Mouse (Mus musculus) forebrain, embryonic 15.5 days (tissue): ENCODE data around the gene Sox6. TPM values are rescaled to one million over a fixed set of nuclear protein-coding genes. Genes with fewer than 3 reads are reported as not detected.

ENCODE experiments used
- ATAC-seq: fragments of 200-750 bp; cut with Nextera tagmentation; replicated peaks from 2 replicates; pipeline ENCODE4 v1.8.0; 2017; ENCODE audit warnings: mild to moderate bottlenecking, moderate TSS enrichment, moderate library complexity
- H3K27ac ChIP-seq: fragments of 300-500 bp; sonication (generic); replicated peaks from 2 replicates; pipeline ENCODE4 v1.5.1; 2015; ENCODE audit warnings: mild to moderate bottlenecking, inconsistent platforms
- H3K27me3 ChIP-seq: fragments of 300-500 bp; sonication (generic); 2 replicates; pipeline ENCODE4 v1.6.1; 2015; ENCODE audit warnings: inconsistent platforms
- H3K36me3 ChIP-seq: fragments of 300-500 bp; sonication (generic); 2 replicates; pipeline ENCODE4 v1.6.1; 2015; ENCODE audit warnings: mild to moderate bottlenecking, inconsistent platforms
- H3K4me1 ChIP-seq: fragments of 300-500 bp; sonication (generic); 2 replicates; pipeline ENCODE4 v1.6.1; 2015; ENCODE audit warnings: inconsistent platforms
- H3K4me2 ChIP-seq: fragments of 300-500 bp; sonication (generic); replicated peaks from 2 replicates; pipeline ENCODE4 v1.6.1; 2015; ENCODE audit warnings: mild to moderate bottlenecking, inconsistent platforms
- H3K4me3 ChIP-seq: fragments of 300-500 bp; sonication (generic); 2 replicates; pipeline ENCODE4 v1.5.1; 2015; ENCODE audit warnings: mild to moderate bottlenecking, inconsistent platforms
- H3K9ac ChIP-seq: fragments of 300-500 bp; sonication (generic); replicated peaks from 2 replicates; pipeline ENCODE4 v1.6.1; 2015; ENCODE audit warnings: mild to moderate bottlenecking, inconsistent platforms
- H3K9me3 ChIP-seq: fragments of 300-500 bp; sonication (generic); 2 replicates; pipeline ENCODE4 v1.6.1; 2016; ENCODE audit warnings: inconsistent platforms
- WGBS: fragments of 180-500 bp; shearing (Covaris S2); methylation state at CpG from one replicate; pipeline ENCODE4 v1.1.7; 2015; ENCODE audit warnings: mixed read lengths; 5-methylcytosine and 5-hydroxymethylcytosine counted together
- polyA plus RNA-seq: library from polyadenylated mRNA; unstranded; fragments of >200 nt; fragmentation: Nextera tagmentation; extraction: Ambion mirVana; gene quantifications from 2 replicates; pipeline ENCODE4 v1.2.1, GENCODE M21; 2015

Gene Sox6
- polyA plus RNA-seq, 1 experiment from 2014 or later, result 111 TPM

DNA sequence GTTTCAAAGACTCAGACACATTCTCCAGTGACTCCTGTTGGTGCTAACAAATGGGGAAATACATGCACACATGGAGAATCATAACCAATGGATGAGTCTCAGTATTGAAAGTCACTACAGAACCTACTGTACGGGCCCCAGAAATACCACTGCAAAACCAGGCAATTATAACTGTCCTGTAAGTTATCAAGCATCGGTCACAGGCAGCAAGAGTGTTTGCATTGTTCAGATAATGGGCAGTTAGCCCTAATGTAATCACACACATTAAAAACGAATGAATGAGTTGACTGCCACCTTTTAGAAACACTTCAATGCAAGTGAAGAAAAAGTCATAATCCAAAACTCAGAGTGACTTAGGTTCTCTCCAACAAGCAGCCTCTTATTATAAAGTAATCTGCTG is 235.3 kb downstream of the Sox6 start:
- Histone ChIP-seq H3K36me3 (no peaks in the 10 kb centered on the region), H3K27me3 (no peaks in the 10 kb centered on the region), H3K4me3 (no peak overlapping the region), H3K4me1 (peaks cover 17% of the 10 kb centered on the region), H3K27ac (no peak overlapping the region), H3K9ac (no peak overlapping the region), H3K4me2 (no peak overlapping the region), H3K9me3 (no peaks in the 10 kb centered on the region)
- no peak for ATAC-seq
- 16% methylated on average over 3 of the region's 3 CpGs for WGBS

DNA sequence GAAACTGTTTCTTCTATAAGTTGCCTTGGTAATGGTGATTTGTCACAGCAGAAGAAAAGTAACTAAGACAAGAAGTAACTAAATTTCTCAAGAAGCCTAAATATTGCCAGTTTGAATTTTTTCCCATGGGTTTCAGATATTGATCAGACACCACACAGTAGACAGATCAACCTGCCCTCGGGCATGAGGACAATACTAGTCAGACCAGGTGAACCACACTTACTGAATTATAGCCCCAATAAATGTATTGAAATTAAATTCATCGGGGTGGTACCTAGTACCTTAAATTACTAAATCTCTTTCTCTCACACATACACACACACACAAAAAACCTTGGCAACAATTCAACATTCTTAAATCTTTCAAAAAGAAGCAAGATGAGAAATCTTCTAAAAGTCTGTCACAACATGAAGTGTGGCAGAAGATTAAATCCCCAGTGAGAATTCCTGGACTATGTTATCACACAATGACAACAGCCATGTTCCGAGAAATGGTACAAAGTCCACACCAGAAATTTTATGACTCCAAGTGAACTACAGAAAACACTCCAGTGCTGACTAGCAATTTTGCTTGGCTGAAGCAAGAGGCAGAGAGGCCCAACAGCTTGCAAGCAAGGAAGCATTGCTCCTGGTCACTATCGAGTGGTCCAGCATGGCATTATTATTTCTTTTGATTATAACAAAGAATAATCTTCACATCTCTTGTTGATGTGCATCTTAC is 244.3 kb downstream of the Sox6 start:
- no peaks in the 10 kb centered on the region for H3K9me3 ChIP-seq
- no peaks in the 10 kb centered on the region for H3K36me3 ChIP-seq
- no peaks in the 10 kb centered on the region for H3K27me3 ChIP-seq
- H3K4me3 ChIP-seq, result no peak overlapping the region
- no peak for ATAC-seq
- WGBS, result 88% methylated on average over 4 of the region's 4 CpGs
- no peak overlapping the region for H3K27ac ChIP-seq
- no peak overlapping the region for H3K9ac ChIP-seq
- peaks cover 9% of the 10 kb centered on the region for H3K4me1 ChIP-seq
- no peak overlapping the region for H3K4me2 ChIP-seq

DNA sequence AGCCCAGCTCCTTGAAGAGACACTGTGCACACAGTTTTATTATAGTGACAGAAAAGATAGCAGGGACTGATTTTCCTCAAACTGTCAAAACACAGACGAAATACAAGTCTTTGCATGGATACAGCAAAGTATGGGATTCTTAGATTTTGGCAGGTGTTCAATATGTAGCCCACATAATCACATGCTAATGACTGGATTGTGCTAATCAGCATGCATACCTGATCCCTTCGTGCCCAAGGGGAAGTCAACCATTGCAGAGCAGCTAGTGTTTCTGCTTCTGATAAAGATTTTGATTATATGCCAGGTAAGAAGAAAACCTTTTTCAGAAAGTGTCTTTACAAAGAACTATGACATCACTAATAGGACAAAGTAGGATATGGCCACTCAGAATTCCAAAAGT is 245.8 kb downstream of the Sox6 start:
- Histone ChIP-seq H3K4me2 (no peak overlapping the region), H3K36me3 (no peaks in the 10 kb centered on the region), H3K27ac (no peak overlapping the region), H3K27me3 (no peaks in the 10 kb centered on the region), H3K4me1 (peaks cover 9% of the 10 kb centered on the region), H3K4me3 (no peak overlapping the region), H3K9ac (no peak overlapping the region), H3K9me3 (no peaks in the 10 kb centered on the region)
- 26% methylated on average over 2 of the region's 2 CpGs for WGBS
- ATAC-seq, result no peak

DNA sequence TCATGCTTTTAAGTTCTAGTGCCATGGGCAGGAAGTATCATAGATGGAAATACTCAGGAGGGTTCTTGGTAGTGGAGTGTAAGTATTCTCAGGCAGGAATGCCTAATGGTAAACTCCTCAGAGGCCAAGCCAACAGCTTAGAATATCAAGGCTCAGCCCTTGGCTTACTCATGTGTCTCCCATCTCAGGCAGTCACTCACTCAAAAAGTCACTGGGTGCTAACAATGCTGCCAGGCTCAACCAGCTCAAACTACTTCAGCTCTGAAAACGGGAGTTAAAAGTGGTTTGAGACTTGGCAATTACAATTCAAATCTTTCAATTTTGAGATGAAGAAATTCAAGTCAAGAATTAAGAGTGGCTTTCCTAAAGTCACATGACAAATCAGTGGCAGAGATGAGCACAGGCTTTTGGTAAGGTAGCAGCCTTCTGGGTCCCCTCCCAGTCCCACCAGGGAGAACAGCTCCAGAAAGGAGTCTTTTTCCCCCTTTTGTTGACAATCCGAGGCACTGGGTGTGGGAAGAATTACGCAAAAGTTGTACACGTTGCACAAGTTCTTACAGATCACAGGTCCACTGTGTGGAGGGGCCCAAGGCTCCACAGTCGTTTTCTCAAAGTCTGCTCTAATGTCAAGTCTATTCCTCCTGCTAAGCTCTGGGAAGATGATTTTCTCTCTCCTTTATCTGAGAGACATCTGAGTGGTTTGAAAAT is 249.3 kb downstream of the Sox6 start:
- no peaks in the 10 kb centered on the region for H3K27me3 ChIP-seq
- no peaks in the 10 kb centered on the region for H3K36me3 ChIP-seq
- 78% methylated on average over 5 of the region's 5 CpGs for WGBS
- peaks cover 9% of the 10 kb centered on the region for H3K4me1 ChIP-seq
- ATAC-seq, result no peak
- no peak overlapping the region for H3K9ac ChIP-seq
- no peak overlapping the region for H3K4me3 ChIP-seq
- no peak overlapping the region for H3K27ac ChIP-seq
- H3K9me3 ChIP-seq, result no peaks in the 10 kb centered on the region
- H3K4me2 ChIP-seq, result no peak overlapping the region

DNA sequence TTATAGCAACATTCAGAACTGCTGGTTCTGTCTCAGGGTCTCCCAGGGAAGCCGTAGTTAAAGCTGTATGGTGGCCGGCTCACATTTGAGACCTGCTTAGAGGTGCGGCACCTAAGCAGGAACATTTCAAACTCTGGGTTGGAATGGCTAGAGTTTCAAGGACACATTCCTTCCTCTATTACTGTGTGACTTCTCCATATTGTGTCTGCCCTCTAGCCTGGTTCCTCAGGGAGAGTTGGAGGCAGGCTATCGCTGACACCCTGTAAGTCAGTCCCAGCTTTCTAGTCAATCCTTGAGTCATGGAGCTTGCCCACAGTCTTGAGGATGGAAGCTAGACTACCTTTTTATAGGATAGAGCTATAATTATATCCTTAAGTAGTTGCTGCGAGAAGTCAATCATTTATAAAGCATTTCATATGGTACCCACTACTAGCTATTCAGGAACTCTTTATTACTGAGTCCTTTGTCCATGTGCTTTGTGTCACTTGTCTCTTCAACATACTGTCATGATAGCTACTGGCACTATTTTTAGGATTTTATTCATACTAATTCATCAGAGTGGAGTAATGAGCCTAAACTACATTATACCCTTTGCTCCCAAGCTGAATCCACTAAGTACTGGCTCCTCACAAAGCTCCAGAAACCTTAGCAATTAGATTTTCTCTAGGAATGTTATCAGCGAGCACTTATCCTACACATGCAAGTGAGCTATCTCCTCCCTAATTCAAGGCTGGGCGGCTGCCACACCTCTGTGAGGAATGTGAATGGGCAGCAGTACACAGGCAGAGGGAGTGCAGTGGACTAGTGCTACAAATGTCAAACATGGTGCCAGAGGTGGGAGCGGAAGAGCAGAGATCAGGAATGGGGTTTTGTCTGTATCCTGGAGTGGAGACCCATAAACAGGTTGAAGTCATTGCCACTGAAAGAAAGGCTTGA is 254.3 kb downstream of the Sox6 start:
- H3K9ac ChIP-seq, result no peak overlapping the region
- no peaks in the 10 kb centered on the region for H3K27me3 ChIP-seq
- H3K36me3 ChIP-seq, result no peaks in the 10 kb centered on the region
- H3K9me3 ChIP-seq, result no peaks in the 10 kb centered on the region
- no peak overlapping the region for H3K4me3 ChIP-seq
- no peak overlapping the region for H3K27ac ChIP-seq
- no peak overlapping the region for H3K4me2 ChIP-seq
- 90% methylated on average over 8 of the region's 8 CpGs for WGBS
- no peaks in the 10 kb centered on the region for H3K4me1 ChIP-seq
- ATAC-seq, result no peak

DNA sequence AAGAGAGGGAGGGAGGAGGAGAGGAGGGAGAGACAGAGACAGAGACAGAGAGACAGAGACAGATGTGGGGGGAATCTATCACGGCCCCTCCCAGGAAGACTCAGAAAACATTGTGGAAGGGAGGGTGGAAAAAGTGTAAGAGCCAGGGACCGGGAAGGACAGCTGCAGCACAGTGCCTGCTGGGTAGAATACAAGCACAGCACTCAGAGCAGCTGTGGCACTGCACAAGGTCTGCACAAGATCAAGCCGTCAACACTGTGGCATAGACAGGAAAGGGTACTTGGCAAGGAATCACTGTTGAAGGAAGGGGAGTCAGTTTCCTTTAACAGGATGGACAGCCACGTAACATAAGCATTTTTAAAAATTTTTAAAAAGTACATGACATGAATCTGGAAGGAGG is 258.4 kb downstream of the Sox6 start:
- no peak overlapping the region for H3K4me2 ChIP-seq
- H3K4me3 ChIP-seq, result no peak overlapping the region
- H3K9me3 ChIP-seq, result no peaks in the 10 kb centered on the region
- no peak for ATAC-seq
- H3K27me3 ChIP-seq, result no peaks in the 10 kb centered on the region
- H3K36me3 ChIP-seq, result no peaks in the 10 kb centered on the region
- H3K27ac ChIP-seq, result no peak overlapping the region
- WGBS, result 91% methylated on average over 4 of the region's 4 CpGs
- H3K4me1 ChIP-seq, result peaks cover 9% of the 10 kb centered on the region
- H3K9ac ChIP-seq, result no peak overlapping the region

DNA sequence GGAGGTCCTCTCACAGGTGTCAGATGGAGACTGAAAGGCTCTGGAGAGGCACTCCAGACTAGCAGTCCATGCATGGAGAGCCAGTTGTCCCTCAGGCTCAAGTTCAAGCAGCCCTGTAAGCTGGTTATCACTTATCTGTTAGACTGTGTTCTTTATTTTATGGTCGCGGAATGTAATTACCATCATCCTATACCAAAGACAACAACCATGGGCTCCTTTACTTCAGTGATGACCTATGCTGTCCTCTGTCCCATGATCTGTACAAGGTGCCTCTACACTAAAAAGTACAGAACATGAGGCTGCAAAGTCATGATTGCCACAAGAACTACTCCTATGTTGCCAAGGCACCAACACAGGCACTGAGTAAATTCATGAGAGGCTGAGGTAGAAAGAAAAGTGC is 259.1 kb downstream of the Sox6 start:
- Histone ChIP-seq H3K27me3 (no peaks in the 10 kb centered on the region), H3K9ac (no peak overlapping the region), H3K9me3 (no peaks in the 10 kb centered on the region), H3K4me2 (no peak overlapping the region), H3K4me3 (no peak overlapping the region), H3K36me3 (no peaks in the 10 kb centered on the region), H3K4me1 (peaks cover 9% of the 10 kb centered on the region), H3K27ac (no peak overlapping the region)
- no peak for ATAC-seq
- WGBS, result 99% methylated on average over 2 of the region's 2 CpGs

DNA sequence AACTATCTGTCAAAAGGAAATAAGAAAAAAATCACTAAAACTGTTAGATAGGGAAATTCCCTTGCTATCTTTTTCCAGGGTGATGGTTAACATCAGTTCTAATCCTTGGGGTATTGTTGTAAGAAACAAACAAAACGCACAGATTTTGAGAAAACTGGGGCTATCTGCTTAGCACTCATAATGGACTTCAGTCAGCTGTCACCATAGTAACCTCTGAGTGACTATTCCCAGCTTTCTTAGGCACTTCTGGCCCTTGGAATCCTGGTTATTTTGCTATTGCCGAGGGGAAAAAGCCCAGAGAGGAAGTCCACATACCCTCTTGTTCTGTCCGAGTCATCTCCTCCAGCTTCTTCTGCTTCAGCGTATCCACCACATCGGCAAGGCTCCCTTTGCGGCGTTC is 261.9 kb downstream of the Sox6 start:
- ATAC-seq, result no peak
- no peak overlapping the region for H3K4me2 ChIP-seq

DNA sequence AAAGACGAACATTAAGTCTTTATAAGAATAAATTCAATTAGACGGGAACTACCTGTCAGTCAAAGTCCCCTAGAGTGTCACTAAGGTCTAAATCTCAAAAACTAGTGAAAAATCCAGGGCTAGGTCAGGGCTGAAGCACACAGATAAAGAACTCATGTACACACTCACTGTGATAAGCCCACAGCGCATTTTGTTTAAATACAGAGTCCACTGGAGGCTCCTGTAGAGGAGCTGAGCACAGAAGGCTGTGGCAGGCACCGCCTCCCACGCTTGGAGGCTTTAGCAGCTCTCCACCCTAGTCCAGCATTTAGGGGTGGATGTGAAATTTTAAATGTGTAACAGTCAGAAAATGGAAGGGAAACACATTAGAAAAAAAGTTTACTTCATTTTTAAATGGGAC is 262.3 kb downstream of the Sox6 start:
- H3K27me3 ChIP-seq, result no peaks in the 10 kb centered on the region
- no peaks in the 10 kb centered on the region for H3K36me3 ChIP-seq
- H3K9ac ChIP-seq, result no peak overlapping the region
- H3K27ac ChIP-seq, result no peak overlapping the region
- peaks cover 9% of the 10 kb centered on the region for H3K4me1 ChIP-seq
- 35% methylated on average over 5 of the region's 5 CpGs for WGBS
- H3K4me2 ChIP-seq, result no peak overlapping the region
- H3K9me3 ChIP-seq, result no peaks in the 10 kb centered on the region
- no peak overlapping the region for H3K4me3 ChIP-seq
- ATAC-seq, result no peak

More for the DNA sequence above, 261.9 kb downstream of the Sox6 start:
- H3K27me3 ChIP-seq, result no peaks in the 10 kb centered on the region
- no peak overlapping the region for H3K9ac ChIP-seq
- peaks cover 9% of the 10 kb centered on the region for H3K4me1 ChIP-seq
- 44% methylated on average over 7 of the region's 7 CpGs for WGBS
- H3K4me3 ChIP-seq, result no peak overlapping the region
- H3K36me3 ChIP-seq, result no peaks in the 10 kb centered on the region
- no peaks in the 10 kb centered on the region for H3K9me3 ChIP-seq
- H3K27ac ChIP-seq, result no peak overlapping the region

DNA sequence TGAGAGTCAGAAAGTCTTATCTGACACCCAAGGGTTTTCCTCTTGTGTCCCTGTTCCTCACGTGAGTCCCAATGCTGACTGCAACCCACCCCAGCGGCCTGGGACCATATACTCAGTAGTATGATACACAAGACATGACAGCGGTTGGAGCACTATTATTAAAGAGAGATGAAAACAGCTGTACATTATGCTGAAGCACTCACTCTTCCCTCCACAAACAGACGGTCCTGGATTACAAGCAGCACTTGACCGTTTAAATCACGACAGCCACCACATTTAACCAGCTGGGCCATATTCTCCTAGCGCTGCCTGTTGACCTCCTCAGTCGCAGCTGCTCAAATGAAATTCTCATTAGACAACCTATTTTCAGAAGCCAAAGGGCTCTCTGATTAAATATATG is 272.3 kb downstream of the Sox6 start:
- no peak for ATAC-seq
- no peak overlapping the region for H3K4me2 ChIP-seq
- WGBS, result 82% methylated on average over 8 of the region's 8 CpGs
- no peaks in the 10 kb centered on the region for H3K4me1 ChIP-seq
- no peaks in the 10 kb centered on the region for H3K27me3 ChIP-seq
- H3K9me3 ChIP-seq, result no peaks in the 10 kb centered on the region
- H3K9ac ChIP-seq, result no peak overlapping the region
- H3K27ac ChIP-seq, result no peak overlapping the region
- H3K4me3 ChIP-seq, result no peak overlapping the region
- H3K36me3 ChIP-seq, result no peaks in the 10 kb centered on the region

DNA sequence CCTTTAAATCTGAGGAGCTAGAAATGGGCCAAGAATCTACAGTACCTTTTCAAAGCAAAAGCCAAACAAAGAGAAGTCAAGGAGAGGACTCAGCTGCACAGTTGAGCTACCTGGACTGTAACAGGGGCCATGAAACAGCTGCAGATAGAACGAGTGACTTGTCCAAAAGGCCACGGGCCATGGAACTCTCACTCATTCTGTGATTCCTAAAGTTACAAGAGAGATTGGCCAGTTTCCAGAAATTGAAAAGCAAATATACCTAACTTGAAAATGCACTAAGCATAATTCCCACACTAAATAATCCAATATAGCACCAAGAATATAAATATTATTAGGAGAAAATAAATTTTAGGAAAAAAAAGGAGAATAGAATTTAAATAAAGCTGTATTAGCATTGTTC is 274.7 kb downstream of the Sox6 start:
- H3K4me2 ChIP-seq, result no peak overlapping the region
- no peaks in the 10 kb centered on the region for H3K27me3 ChIP-seq
- no peak overlapping the region for H3K4me3 ChIP-seq
- H3K9me3 ChIP-seq, result no peaks in the 10 kb centered on the region
- H3K36me3 ChIP-seq, result no peaks in the 10 kb centered on the region
- H3K27ac ChIP-seq, result no peak overlapping the region
- H3K9ac ChIP-seq, result no peak overlapping the region
- H3K4me1 ChIP-seq, result no peaks in the 10 kb centered on the region
- WGBS, result 58% methylated on average over 2 of the region's 2 CpGs
- ATAC-seq, result no peak

DNA sequence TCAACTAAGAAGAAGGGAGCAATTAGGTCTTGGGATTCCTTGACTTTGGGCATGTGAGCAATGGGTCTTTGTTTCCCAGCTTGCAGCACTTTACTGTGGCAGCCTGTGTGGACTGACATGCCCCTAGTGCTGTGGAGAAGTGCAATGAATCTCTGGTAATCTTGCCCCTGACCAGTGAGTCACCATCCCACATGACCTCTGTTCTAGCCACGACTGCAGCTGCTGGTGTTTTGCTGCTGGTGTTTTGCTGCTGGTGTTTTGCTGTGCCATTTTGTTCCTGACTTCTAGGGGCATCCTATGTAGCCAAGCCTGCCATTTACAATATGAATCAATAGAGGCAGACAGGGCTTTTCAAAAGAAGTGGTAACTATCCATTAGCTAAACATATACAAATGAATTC is 280.4 kb downstream of the Sox6 start:
- Histone ChIP-seq H3K27me3 (no peaks in the 10 kb centered on the region), H3K36me3 (no peaks in the 10 kb centered on the region), H3K27ac (no peak overlapping the region), H3K9ac (no peak overlapping the region), H3K4me1 (peaks cover 10% of the 10 kb centered on the region; the same call in 1 of the 2 replicates), H3K9me3 (no peaks in the 10 kb centered on the region), H3K4me2 (no peak overlapping the region), H3K4me3 (no peak overlapping the region)
- 59% methylated on average over 1 of the region's 1 CpGs for WGBS
- ATAC-seq, result no peak
